Mouse (Mus musculus) lung, embryonic 15.5 days (tissue): ENCODE results near the gene Dclk3. TPM values are rescaled to one million over a fixed set of nuclear protein-coding genes. Genes with fewer than 3 reads are reported as not detected.
A peak's percentile ranks its signal among the peaks of the same experiment; 100 is the strongest.

ENCODE experiments used
- ATAC-seq: fragments of 200-750 bp; cut with Nextera tagmentation; 2 replicates; pipeline ENCODE4 v1.8.0; 2017; ENCODE audit warnings: moderate number of reproducible peaks, borderline replicate concordance; ENCODE audit not compliant: low FRiP score, low TSS enrichment; ENCODE audit errors: extremely low read depth
- H3K27ac ChIP-seq: fragments of 300-500 bp; sonication (generic); 2 replicates; pipeline ENCODE4 v1.5.1; 2015; ENCODE audit warnings: moderate library complexity, mild to moderate bottlenecking, inconsistent platforms
- H3K27me3 ChIP-seq: fragments of 300-500 bp; sonication (generic); 2 replicates; pipeline ENCODE4 v1.6.1; 2015; ENCODE audit warnings: inconsistent platforms
- H3K36me3 ChIP-seq: fragments of 300-500 bp; sonication (generic); 2 replicates; pipeline ENCODE4 v1.6.1; 2015; ENCODE audit warnings: inconsistent platforms
- H3K4me1 ChIP-seq: fragments of 300-500 bp; sonication (generic); 2 replicates; pipeline ENCODE4 v1.6.1; 2015; ENCODE audit warnings: inconsistent platforms
- H3K4me2 ChIP-seq: fragments of 300-500 bp; sonication (generic); 2 replicates; pipeline ENCODE4 v1.6.1; 2015; ENCODE audit warnings: inconsistent platforms, mild to moderate bottlenecking, moderate library complexity
- H3K4me3 ChIP-seq: fragments of 300-500 bp; sonication (generic); 2 replicates; pipeline ENCODE4 v1.5.1; 2015; ENCODE audit warnings: mild to moderate bottlenecking, inconsistent platforms
- H3K9ac ChIP-seq: fragments of 300-500 bp; sonication (generic); 2 replicates; pipeline ENCODE4 v1.6.1; 2015; ENCODE audit warnings: inconsistent platforms
- H3K9me3 ChIP-seq: fragments of 300-500 bp; sonication (generic); 2 replicates; pipeline ENCODE4 v1.6.1; 2016; ENCODE audit warnings: inconsistent platforms
- WGBS: fragments of 180-500 bp; shearing (Covaris S2); methylation state at CpG from one replicate; pipeline ENCODE4 v1.1.7; 2015; 5-methylcytosine and 5-hydroxymethylcytosine counted together
- polyA plus RNA-seq: library from polyadenylated mRNA; unstranded; fragments of >200 nt; fragmentation: Nextera tagmentation; extraction: Ambion mirVana; gene quantifications from 2 replicates; pipeline ENCODE4 v1.2.1, GENCODE M21; 2015

The Dclk3 gene
- polyA plus RNA-seq, 1 experiment from 2014 or later, result 0.40 TPM

DNA sequence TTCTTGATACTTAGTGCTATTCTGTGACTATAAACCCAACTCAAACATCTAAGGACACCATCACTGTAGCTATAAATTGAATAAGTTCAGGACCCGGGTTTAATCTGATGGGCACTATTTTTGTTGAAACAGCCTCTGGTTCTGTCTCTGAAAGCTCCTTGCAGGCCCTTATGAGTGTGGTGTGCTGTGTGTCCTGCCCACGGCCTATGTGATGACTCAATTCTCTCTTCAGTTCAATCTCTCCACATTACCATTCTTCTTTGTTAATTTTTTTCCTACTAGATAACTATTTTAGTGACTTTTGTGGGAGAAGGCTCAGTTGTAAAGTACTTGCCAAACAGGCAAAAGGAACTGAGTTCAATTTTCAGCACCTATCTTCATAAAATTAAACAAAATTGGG, 7.3 kb downstream of the Dclk3 start:
- H3K4me2 ChIP-seq, result no peak overlapping the region

DNA sequence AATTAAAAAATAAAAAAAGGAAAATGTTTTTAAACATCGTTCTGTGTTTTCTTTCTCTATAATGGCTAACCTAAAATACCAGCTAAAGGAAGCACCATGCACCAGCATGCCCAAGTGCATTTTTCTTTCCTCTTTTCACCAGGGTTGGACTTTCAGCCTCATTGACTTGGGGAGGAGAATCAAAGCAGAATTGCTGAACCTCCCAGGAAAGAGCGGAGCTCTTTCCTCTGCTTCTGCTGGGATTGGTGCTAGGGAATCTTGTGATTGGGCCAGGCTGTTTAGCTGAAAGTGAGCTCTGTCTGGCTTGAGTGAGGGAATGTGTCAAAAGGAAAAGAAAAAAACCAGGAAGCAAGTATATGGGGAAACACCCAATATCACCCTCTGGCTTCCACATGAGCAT, 10.1 kb downstream of the Dclk3 start:
- WGBS, result 76% methylated on average over 2 of the region's 2 CpGs
- ATAC-seq, result no peak
- H3K36me3 ChIP-seq, result no peaks in the 10 kb centered on the region

More for the DNA sequence above, 7.3 kb downstream of the Dclk3 start:
- ATAC-seq, result no peak
- Histone ChIP-seq H3K4me3 (no peak overlapping the region), H3K27me3 (no peaks in the 10 kb centered on the region; the same call in 1 of the 2 replicates), H3K9me3 (no peaks in the 10 kb centered on the region), H3K27ac (no peak overlapping the region), H3K9ac (no peak overlapping the region), H3K36me3 (no peaks in the 10 kb centered on the region), H3K4me1 (no peaks in the 10 kb centered on the region)
- WGBS, result 71% methylated on average over 2 of the region's 2 CpGs

DNA sequence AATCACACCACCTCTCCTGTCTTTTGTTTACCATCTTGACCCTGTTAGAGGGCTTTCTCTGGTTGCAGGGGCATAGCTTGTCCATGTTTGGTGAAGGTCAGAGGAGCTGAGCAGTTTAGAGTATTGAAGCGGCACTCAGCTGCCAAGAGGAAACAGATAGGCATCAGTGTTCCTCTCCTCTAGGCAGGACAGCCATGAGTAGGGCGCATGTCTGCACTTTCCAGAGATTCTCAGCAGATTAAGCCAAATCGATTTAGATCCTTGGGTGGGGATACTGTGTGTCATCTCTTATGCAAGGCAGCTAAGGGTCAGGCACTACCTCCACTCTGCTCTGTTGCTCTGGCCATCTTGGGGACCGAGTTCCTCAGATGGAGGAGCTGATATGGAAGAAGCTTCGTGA, 11.0 kb downstream of the Dclk3 start:
- no peak overlapping the region for H3K4me2 ChIP-seq
- whole genome bisulfite sequencing, result 69% methylated on average over 5 of the region's 5 CpGs
- H3K4me1 ChIP-seq, result no peaks in the 10 kb centered on the region
- H3K36me3 ChIP-seq, result no peaks in the 10 kb centered on the region
- H3K27me3 ChIP-seq, result no peaks in the 10 kb centered on the region
- no peak for ATAC-seq
- no peaks in the 10 kb centered on the region for H3K9me3 ChIP-seq
- no peak overlapping the region for H3K4me3 ChIP-seq
- no peak overlapping the region for H3K27ac ChIP-seq
- H3K9ac ChIP-seq, result no peak overlapping the region

More for the DNA sequence above, 10.1 kb downstream of the Dclk3 start:
- Histone ChIP-seq H3K9me3 (no peaks in the 10 kb centered on the region), H3K4me2 (no peak overlapping the region), H3K9ac (no peak overlapping the region), H3K27ac (no peak overlapping the region), H3K4me3 (no peak overlapping the region), H3K27me3 (no peaks in the 10 kb centered on the region), H3K4me1 (no peaks in the 10 kb centered on the region)

DNA sequence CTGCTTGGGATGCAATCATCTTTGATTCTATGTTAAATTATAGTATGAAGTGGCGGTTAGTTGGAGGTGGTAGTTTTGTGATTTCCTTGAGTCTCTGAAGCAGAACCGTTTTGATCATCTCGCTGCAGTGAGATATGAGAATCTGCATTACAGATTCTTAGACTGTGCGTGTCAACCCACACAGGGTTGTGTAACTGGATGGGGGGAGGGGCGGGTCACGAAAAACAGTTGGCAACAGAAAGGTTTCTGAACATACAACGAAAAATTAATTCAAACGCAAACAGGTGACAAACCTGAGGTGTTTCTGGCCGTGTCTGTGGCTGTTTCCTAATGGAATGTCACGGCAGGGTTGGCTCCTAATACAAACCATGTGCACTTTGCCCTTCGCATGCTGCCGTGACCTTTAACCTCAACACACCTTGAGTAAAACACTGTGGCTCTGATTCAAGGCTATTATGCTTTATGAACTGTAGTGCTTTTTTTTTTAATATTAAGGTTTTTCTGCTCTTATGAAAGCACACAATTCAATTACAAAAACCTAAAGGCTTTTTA, 12.0 kb downstream of the Dclk3 start:
- ATAC-seq, result no peak
- WGBS, result 71% methylated on average over 12 of the region's 12 CpGs

DNA sequence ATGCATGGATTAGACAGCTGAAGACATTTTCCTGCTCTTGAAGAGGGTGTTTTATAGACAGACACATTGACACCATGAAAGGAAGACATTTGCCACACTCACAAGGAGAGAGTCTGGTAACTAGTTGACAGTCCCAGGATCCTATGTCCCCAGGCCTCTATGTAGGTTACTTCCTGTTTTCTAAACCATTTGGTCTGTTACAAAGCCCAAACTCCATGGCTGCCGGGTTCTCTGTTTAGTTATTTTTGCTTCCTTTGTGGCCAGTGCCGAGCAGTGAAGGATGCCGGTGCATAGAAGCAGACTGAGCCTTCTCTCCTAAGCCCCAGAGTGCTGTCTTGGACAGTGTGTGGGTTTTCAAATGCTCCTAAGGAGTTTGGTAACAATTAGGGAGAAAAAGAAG, 15.0 kb downstream of the Dclk3 start:
- Histone ChIP-seq H3K4me3 (no peak overlapping the region), H3K9me3 (no peaks in the 10 kb centered on the region), H3K9ac (no peak overlapping the region), H3K27me3 (no peaks in the 10 kb centered on the region), H3K36me3 (no peaks in the 10 kb centered on the region), H3K4me1 (no peaks in the 10 kb centered on the region), H3K27ac (no peak overlapping the region), H3K4me2 (no peak overlapping the region)
- 52% methylated on average over 3 of the region's 3 CpGs for WGBS
- ATAC-seq, result no peak

More for the DNA sequence above, 12.0 kb downstream of the Dclk3 start:
- H3K4me1 ChIP-seq, result no peaks in the 10 kb centered on the region
- H3K36me3 ChIP-seq, result no peaks in the 10 kb centered on the region
- no peak overlapping the region for H3K4me2 ChIP-seq
- no peak overlapping the region for H3K4me3 ChIP-seq
- H3K9ac ChIP-seq, result no peak overlapping the region
- no peaks in the 10 kb centered on the region for H3K9me3 ChIP-seq
- no peaks in the 10 kb centered on the region for H3K27me3 ChIP-seq
- no peak overlapping the region for H3K27ac ChIP-seq

DNA sequence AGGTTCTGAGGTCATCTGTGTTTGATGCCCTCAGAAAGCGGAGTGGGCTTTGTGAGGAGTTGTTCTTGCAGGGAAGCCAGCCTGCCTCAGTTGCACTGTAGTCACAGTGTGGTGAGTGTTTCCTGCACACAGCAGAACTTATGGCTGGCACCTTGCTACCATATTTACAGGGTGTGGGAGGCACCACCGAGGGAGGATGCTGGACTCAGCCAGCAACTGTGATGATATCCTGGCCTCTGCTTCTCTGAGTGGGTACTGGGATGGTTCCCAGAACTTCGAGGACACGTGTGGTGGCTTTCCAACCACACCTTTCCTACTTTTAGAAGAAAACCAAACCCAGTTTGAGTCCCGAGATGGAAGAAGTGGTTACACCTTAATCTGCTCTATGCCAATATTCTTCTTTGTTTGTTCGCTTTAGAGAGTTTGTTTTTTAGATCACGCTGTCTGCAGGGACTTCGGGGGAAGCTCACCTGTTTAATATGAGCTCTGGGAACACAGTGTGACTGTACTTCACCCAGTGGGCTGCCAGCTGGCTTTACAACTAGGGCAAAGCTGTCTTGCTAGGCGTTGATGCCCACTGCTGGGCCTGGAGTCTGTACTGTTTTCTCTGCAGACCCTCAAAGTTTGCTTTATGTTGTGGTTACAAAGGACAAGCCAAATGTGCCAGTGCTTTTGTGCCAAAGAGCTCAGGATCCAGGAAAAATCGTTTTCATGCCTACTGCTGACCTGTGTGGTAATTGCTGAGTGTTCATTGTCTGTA, 18.5 kb downstream of the Dclk3 start:
- no peaks in the 10 kb centered on the region for H3K9me3 ChIP-seq
- peaks cover 11% of the 10 kb centered on the region; the same call in 1 of the 2 replicates for H3K4me1 ChIP-seq
- no peak overlapping the region for H3K4me3 ChIP-seq
- H3K27me3 ChIP-seq, result no peaks in the 10 kb centered on the region
- no peak for ATAC-seq
- no peaks in the 10 kb centered on the region for H3K36me3 ChIP-seq
- 73% methylated on average over 10 of the region's 10 CpGs for WGBS
- H3K9ac ChIP-seq, result no peak overlapping the region
- no peak overlapping the region for H3K27ac ChIP-seq
- no peak overlapping the region for H3K4me2 ChIP-seq

DNA sequence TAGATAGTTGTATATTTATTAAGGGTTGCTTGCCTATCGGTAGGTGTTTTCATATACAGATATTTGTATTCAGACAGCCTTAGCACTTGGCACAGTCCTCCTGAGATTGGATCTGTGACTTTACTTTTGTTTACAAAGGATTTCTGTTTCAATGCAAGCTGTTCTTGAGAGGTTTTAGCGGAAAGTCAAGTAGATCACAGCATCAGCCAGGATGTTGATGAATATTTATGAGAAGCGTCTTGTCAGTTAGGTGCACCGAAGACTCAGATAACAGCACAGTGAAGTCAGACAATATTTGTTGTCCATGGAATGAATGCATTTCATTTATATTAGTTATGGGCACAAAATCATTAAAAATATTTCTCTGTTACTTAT, 19.0 kb downstream of the Dclk3 start:
- Histone ChIP-seq H3K27me3 (no peaks in the 10 kb centered on the region), H3K4me2 (no peak overlapping the region), H3K36me3 (no peaks in the 10 kb centered on the region), H3K9me3 (no peaks in the 10 kb centered on the region), H3K9ac (no peak overlapping the region), H3K4me1 (peaks cover 11% of the 10 kb centered on the region; the same call in 1 of the 2 replicates), H3K4me3 (no peak overlapping the region), H3K27ac (no peak overlapping the region)
- no peak for ATAC-seq
- 67% methylated on average over 4 of the region's 4 CpGs for WGBS

DNA sequence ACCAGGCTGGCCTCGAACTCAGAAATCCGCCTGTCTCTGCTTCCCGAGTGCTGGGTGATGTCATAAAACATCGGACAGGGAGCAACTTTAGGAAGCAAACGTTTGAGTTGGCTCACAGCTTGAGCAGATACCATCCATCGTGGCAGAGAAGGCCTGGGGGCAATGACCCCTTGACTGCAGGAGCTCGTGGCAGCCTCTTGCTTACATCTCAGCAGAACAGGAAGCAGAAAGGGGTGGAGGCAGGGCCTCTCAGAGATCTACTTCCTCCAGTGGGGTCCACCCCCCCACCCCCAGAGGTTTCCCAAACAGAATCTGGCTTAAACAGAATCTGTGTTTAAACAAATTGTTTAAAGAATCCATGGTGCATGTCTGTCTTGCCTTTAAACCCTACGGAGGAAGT, 20.6 kb downstream of the Dclk3 start:
- Histone ChIP-seq H3K27me3 (no peaks in the 10 kb centered on the region), H3K9me3 (no peaks in the 10 kb centered on the region), H3K36me3 (no peaks in the 10 kb centered on the region), H3K4me3 (no peak overlapping the region), H3K27ac (no peak overlapping the region), H3K9ac (no peak overlapping the region), H3K4me2 (no peak overlapping the region), H3K4me1 (peaks cover 11% of the 10 kb centered on the region; the same call in 1 of the 2 replicates)
- ATAC-seq, result no peak
- WGBS, result 52% methylated on average over 8 of the region's 8 CpGs

DNA sequence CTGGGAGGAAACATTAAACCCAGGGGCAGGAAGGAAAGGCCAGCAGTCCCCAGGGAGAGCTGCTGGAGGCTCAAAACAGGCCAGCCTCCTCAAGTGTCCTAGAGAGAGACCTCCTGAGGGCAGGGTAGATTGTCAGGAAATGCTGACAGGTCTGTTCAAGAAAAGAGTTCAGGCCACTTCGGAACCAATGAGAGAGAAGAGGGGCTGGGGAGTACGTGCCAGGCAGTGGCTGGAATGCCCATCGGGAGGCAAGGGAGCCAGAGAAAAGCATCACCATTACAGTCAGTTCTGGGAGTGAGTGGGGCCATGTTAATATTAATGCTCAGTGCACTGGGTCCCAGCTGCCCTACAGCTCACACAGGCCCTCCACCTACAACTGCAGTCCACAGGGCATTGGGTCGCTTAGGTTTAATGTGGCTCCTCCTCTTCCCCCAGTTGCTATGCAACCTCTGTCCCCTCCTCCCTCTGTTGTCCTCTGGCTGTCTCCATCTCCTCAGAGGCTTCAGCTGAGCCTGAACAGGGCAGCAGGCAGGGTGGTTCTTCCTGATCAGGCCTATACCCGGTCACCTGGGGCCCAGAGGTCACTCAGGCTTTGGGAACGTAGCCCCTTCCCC, 21.4 kb downstream of the Dclk3 start:
- 30% methylated on average over 6 of the region's 6 CpGs for WGBS
- H3K27me3 ChIP-seq, result no peaks in the 10 kb centered on the region
- peaks cover 11% of the 10 kb centered on the region; the same call in 1 of the 2 replicates for H3K4me1 ChIP-seq
- no peaks in the 10 kb centered on the region for H3K36me3 ChIP-seq
- peak; percentile 47; the same call in 1 of the 2 replicates for ATAC-seq
- H3K27ac ChIP-seq, result no peak overlapping the region
- no peak overlapping the region for H3K4me3 ChIP-seq
- H3K4me2 ChIP-seq, result no peak overlapping the region
- H3K9me3 ChIP-seq, result no peaks in the 10 kb centered on the region
- H3K9ac ChIP-seq, result no peak overlapping the region

DNA sequence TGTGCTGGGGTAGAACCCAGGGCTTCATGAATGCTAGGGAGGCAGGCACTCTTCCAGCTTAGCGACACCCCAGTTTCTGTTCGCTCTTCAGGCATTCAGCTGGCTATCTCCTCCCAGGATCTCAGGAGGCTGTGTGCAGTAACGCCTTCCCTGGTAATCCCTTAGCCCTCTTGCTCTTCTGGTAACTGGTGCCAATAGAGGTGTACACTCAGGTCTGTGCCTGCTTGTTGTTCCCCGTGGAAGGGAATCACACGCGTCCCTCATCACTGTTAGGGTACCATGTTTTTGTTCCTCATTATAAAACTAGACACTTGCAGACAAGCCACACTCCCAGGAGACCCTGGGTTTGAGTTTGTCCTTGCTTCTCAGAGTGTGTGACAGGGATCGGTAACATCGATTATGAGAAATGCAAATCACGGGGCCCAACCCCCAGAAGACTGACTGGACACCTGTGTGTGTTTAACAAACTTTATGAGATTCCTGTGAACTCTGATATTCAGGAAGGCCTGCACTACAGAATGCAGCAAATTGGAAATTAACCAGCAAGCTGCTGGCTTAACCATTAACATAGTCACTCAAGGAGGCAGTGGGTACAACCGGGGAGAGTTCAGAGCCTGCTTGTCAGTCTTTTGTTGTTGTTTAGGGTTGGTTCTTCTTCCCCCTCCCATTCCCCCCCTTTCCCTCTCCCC, 22.7 kb downstream of the Dclk3 start:
- 79% methylated on average over 10 of the region's 10 CpGs for WGBS
- Histone ChIP-seq H3K27ac (no peak overlapping the region), H3K36me3 (no peaks in the 10 kb centered on the region), H3K4me1 (peaks cover 11% of the 10 kb centered on the region; the same call in 1 of the 2 replicates), H3K27me3 (no peaks in the 10 kb centered on the region), H3K9ac (no peak overlapping the region), H3K4me2 (no peak overlapping the region), H3K4me3 (no peak overlapping the region), H3K9me3 (no peaks in the 10 kb centered on the region)
- no peak for ATAC-seq

DNA sequence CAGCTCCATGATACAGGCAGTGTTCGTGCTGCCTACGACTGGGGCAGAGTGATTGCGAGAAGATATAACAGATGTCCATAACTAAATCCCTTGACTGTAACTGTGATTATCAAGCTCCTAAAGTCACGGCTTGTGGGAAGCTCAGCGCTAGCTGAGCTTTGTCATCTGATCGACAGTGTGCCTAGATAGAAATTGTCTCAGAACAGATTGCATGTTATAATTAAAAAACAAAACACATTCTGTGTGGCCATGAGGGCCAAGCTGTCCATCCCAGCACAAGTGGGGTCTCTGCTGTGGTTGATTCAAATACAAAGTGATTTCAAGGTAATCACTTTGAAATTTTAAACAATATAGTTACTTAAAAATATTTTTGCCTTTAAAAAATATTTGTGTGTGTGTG, 26.8 kb downstream of the Dclk3 start:
- H3K9ac ChIP-seq, result no peak overlapping the region
- no peaks in the 10 kb centered on the region for H3K9me3 ChIP-seq
- no peaks in the 10 kb centered on the region for H3K27me3 ChIP-seq
- no peak for ATAC-seq
- no peaks in the 10 kb centered on the region for H3K4me1 ChIP-seq
- WGBS, result 86% methylated on average over 6 of the region's 6 CpGs
- H3K27ac ChIP-seq, result no peak overlapping the region
- no peak overlapping the region for H3K4me3 ChIP-seq
- H3K4me2 ChIP-seq, result no peak overlapping the region
- H3K36me3 ChIP-seq, result no peaks in the 10 kb centered on the region
